Mouse (Mus musculus) gastrocnemius, adult 18-20 months (tissue): Measurements from ENCODE around the gene Slc7a7. TPM values are rescaled to one million over a fixed set of nuclear protein-coding genes. Genes with fewer than 3 reads are reported as not detected.

ENCODE experiments used
- DNase-seq: peaks from one replicate; pipeline ENCODE4 v3.0.0; 2021; ENCODE audit warnings: low spot score
- total RNA-seq, 2 experiments: library from RNA; stranded (reverse); gene quantifications; 2 replicates each; pipeline ENCODE4 v1.2.3; 2021

Slc7a7 gene
- total RNA-seq, 2 experiments from 2014 or later: 0.52 to 0.73 TPM

GRCm38 (mm10) chr14:54328548-54328947, 89.0 kb downstream of the Slc7a7 start:
- DNase-seq: no peak

GRCm38 (mm10) chr14:54324486-54324885, 93.1 kb downstream of the Slc7a7 start:
- no peak for DNase-seq

- DNase-seq: no peak
Measured at GRCm38 (mm10) chr14:54321556-54322376, 95.8 kb downstream of the Slc7a7 start.

Other genes starting within 250 kb of the Slc7a7 start
- 10 to 100 TPM; 66.6 to 77.4 TPM for gene Dad1, start 163.7 kb downstream of the Slc7a7 start, total RNA-seq
- gene Abhd4, start 163.6 kb downstream of the Slc7a7 start, total RNA-seq: 10 to 100 TPM; 19.4 to 19.5 TPM
- gene Olfr49, start 132.8 kb downstream of the Slc7a7 start, total RNA-seq: not detected
- 10 to 100 TPM; 49.1 to 54.0 TPM for gene Oxa1l, start 56.9 kb downstream of the Slc7a7 start, total RNA-seq
- 100 to 1,000 TPM in 1 of 2 experiments, 10 to 100 TPM in 1; 100.0 to 110 TPM for gene Mrpl52, start 9.1 kb upstream of the Slc7a7 start, total RNA-seq
- 10 to 100 TPM in 1 of 2 experiments, 1 to 10 TPM in 1; 7.3 to 10.6 TPM for gene Mmp14, start 13.8 kb upstream of the Slc7a7 start, total RNA-seq
- 10 to 100 TPM; 28.5 to 31.2 TPM for gene Lrp10, start 46.4 kb upstream of the Slc7a7 start, total RNA-seq
- gene Rem2, start 58.3 kb upstream of the Slc7a7 start, total RNA-seq: not detected
- 10 to 100 TPM; 29.6 to 32.1 TPM for gene Prmt5, start 99.7 kb upstream of the Slc7a7 start, total RNA-seq
- 1 to 10 TPM; 2.5 to 3.0 TPM for gene Haus4, start 136.8 kb upstream of the Slc7a7 start, total RNA-seq
- 1 to 10 TPM in 1 of 2 experiments, under 1 TPM in 1; 0.91 to 1.6 TPM for gene Ajuba, start 159.8 kb upstream of the Slc7a7 start, total RNA-seq
- 1 to 10 TPM; 2.6 to 3.9 TPM for gene 4931414P19Rik, start 188.2 kb upstream of the Slc7a7 start, total RNA-seq
- 100 to 1,000 TPM; 162 to 169 TPM for gene Psmb5, start 200.2 kb upstream of the Slc7a7 start, total RNA-seq
- not detected for gene Psmb11, start 203.7 kb upstream of the Slc7a7 start, total RNA-seq
- not detected for gene Gm17606, start 223.2 kb upstream of the Slc7a7 start, total RNA-seq
- under 1 TPM; 0.07 to 0.11 TPM for gene Cdh24, start 223.6 kb upstream of the Slc7a7 start, total RNA-seq